Mouse (Mus musculus) hindbrain, embryonic 16.5 days (tissue): ENCODE data around the gene Ccnj. TPM values are rescaled to one million over a fixed set of nuclear protein-coding genes. Genes with fewer than 3 reads are reported as not detected.

Source experiments
- ATAC-seq: fragments of 200-750 bp; cut with Nextera tagmentation; 2 replicates; pipeline ENCODE4 v1.8.0; 2017; ENCODE audit warnings: moderate TSS enrichment, moderate library complexity
- H3K27ac ChIP-seq: fragments of 300-500 bp; sonication (generic); 2 replicates; pipeline ENCODE4 v1.5.1; 2014; ENCODE audit warnings: low read depth, mild to moderate bottlenecking, control low read depth, low read length, moderate library complexity
- H3K27me3 ChIP-seq: fragments of 300-500 bp; sonication (generic); replicated peaks from 2 replicates; pipeline ENCODE4 v1.6.1; 2014; ENCODE audit warnings: low read length; ENCODE audit not compliant: control insufficient read depth, insufficient read depth
- H3K36me3 ChIP-seq: fragments of 300-500 bp; sonication (generic); 2 replicates; pipeline ENCODE4 v1.6.1; 2014; ENCODE audit warnings: mild to moderate bottlenecking, low read length, moderate library complexity, mixed read lengths; ENCODE audit not compliant: control insufficient read depth, insufficient read depth
- H3K4me1 ChIP-seq: fragments of 300-500 bp; sonication (generic); 2 replicates; pipeline ENCODE4 v1.6.1; 2014; ENCODE audit warnings: low read depth, low read length; ENCODE audit not compliant: control insufficient read depth, insufficient read depth
- H3K4me2 ChIP-seq: fragments of 300-500 bp; sonication (generic); 2 replicates; pipeline ENCODE4 v1.6.1; 2014; ENCODE audit warnings: mild to moderate bottlenecking, low read length, control low read depth, moderate library complexity
- H3K4me3 ChIP-seq: fragments of 300-500 bp; sonication (generic); 2 replicates; pipeline ENCODE4 v1.5.1; 2014; ENCODE audit warnings: mild to moderate bottlenecking, low read length, control low read depth, moderate library complexity
- H3K9ac ChIP-seq: fragments of 300-500 bp; sonication (generic); 2 replicates; pipeline ENCODE4 v1.6.1; 2014; ENCODE audit warnings: low read depth, mild to moderate bottlenecking, control low read depth, low read length, moderate library complexity
- H3K9me3 ChIP-seq: fragments of 300-500 bp; sonication (generic); 2 replicates; pipeline ENCODE4 v1.6.1; 2014; ENCODE audit warnings: mild to moderate bottlenecking, low read length, moderate library complexity; ENCODE audit not compliant: control insufficient read depth
- WGBS: fragments of 180-500 bp; shearing (Covaris S2); extraction: QIAGEN DNeasy Blood & Tissue Kit; methylation state at CpG from one replicate; pipeline ENCODE4 v1.1.7; 2014; 5-methylcytosine and 5-hydroxymethylcytosine counted together
- polyA plus RNA-seq: library from polyadenylated mRNA; unstranded; fragments of >200 nt; fragmentation: Nextera tagmentation; extraction: Ambion mirVana; gene quantifications from 2 replicates; pipeline ENCODE4 v1.2.1, GENCODE M21; 2015

Ccnj gene
- polyA plus RNA-seq, 1 experiment from 2014 or later, result 11.9 TPM

- Histone ChIP-seq H3K27ac (no peak overlapping the region), H3K9me3 (no peaks in the 10 kb centered on the region), H3K36me3 (peaks cover 18% of the 10 kb centered on the region), H3K4me1 (peaks cover 13% of the 10 kb centered on the region), H3K9ac (no peak overlapping the region), H3K4me2 (no peak overlapping the region), H3K4me3 (no peak overlapping the region), H3K27me3 (no peaks in the 10 kb centered on the region)
- 93% methylated on average over 7 of the region's 7 CpGs for WGBS
- no peak for ATAC-seq
These were observed 7.1 kb downstream of the Ccnj start for GRCm38 (mm10) chr19:40838205-40838604.

DNA sequence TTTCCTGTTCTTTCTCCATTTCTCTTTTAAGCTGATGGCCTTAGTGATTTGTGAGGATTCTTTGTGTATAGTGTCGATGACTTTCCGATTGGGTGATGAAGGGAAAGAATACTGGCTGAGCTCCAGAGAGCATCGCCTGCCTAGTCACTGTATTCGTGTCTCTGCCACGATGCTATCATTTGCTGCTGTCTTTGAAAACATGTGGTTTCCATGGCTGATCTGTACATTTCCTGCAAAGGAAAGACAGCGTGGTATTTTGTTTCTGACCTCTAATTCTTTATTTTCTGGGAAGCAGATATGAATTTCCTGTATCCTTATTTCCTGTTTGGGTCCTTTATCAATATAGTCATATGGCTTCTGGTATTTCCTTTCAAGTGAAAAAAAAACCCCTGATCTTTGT, 9.2 kb downstream of the Ccnj start:
- Histone ChIP-seq H3K4me3 (no peak overlapping the region), H3K4me1 (no peaks in the 10 kb centered on the region), H3K9ac (no peak overlapping the region), H3K9me3 (no peaks in the 10 kb centered on the region), H3K4me2 (no peak overlapping the region), H3K36me3 (peaks cover 32% of the 10 kb centered on the region), H3K27ac (no peak overlapping the region), H3K27me3 (no peaks in the 10 kb centered on the region)
- WGBS, result 69% methylated on average over 6 of the region's 6 CpGs
- no peak for ATAC-seq

- 95% methylated on average over 6 of the region's 6 CpGs for WGBS
These were observed 10.0 kb downstream of the Ccnj start for GRCm38 (mm10) chr19:40841083-40841482.

GRCm38 (mm10) chr19:40841593-40841992, 10.5 kb downstream of the Ccnj start:
- no peaks in the 10 kb centered on the region for H3K4me1 ChIP-seq
- H3K4me2 ChIP-seq, result no peak overlapping the region
- no peak overlapping the region for H3K9ac ChIP-seq
- H3K4me3 ChIP-seq, result no peak overlapping the region
- no peaks in the 10 kb centered on the region for H3K27me3 ChIP-seq
- no peaks in the 10 kb centered on the region for H3K9me3 ChIP-seq
- peaks cover 41% of the 10 kb centered on the region for H3K36me3 ChIP-seq
- ATAC-seq, result no peak
- no peak overlapping the region for H3K27ac ChIP-seq
- 82% methylated on average over 13 of the region's 13 CpGs for WGBS

More at GRCm38 (mm10) chr19:40841083-40841482, 10.0 kb downstream of the Ccnj start:
- peaks cover 38% of the 10 kb centered on the region for H3K36me3 ChIP-seq
- no peaks in the 10 kb centered on the region for H3K9me3 ChIP-seq
- H3K4me2 ChIP-seq, result no peak overlapping the region
- no peak overlapping the region for H3K27ac ChIP-seq
- H3K4me1 ChIP-seq, result no peaks in the 10 kb centered on the region
- ATAC-seq, result no peak
- H3K9ac ChIP-seq, result no peak overlapping the region
- no peaks in the 10 kb centered on the region for H3K27me3 ChIP-seq
- H3K4me3 ChIP-seq, result no peak overlapping the region

- ATAC-seq, result no peak
- H3K4me1 ChIP-seq, result no peaks in the 10 kb centered on the region
- H3K4me2 ChIP-seq, result no peak overlapping the region
- WGBS, result 93% methylated on average over 13 of the region's 13 CpGs
- no peak overlapping the region for H3K4me3 ChIP-seq
- H3K9ac ChIP-seq, result no peak overlapping the region
- no peaks in the 10 kb centered on the region for H3K9me3 ChIP-seq
- H3K27me3 ChIP-seq, result no peaks in the 10 kb centered on the region
- peaks cover 37% of the 10 kb centered on the region for H3K36me3 ChIP-seq
- no peak overlapping the region for H3K27ac ChIP-seq
These were observed 13.7 kb downstream of the Ccnj start for GRCm38 (mm10) chr19:40844731-40845130.

GRCm38 (mm10) chr19:40849391-40849790, 18.3 kb downstream of the Ccnj start:
- H3K4me2 ChIP-seq, result no peak overlapping the region
- no peaks in the 10 kb centered on the region for H3K4me1 ChIP-seq
- H3K4me3 ChIP-seq, result no peak overlapping the region
- WGBS, result 71% methylated on average over 12 of the region's 12 CpGs
- no peak for ATAC-seq
- H3K27ac ChIP-seq, result no peak overlapping the region
- no peak overlapping the region for H3K9ac ChIP-seq
- H3K27me3 ChIP-seq, result no peaks in the 10 kb centered on the region
- peaks cover 27% of the 10 kb centered on the region for H3K36me3 ChIP-seq
- H3K9me3 ChIP-seq, result no peaks in the 10 kb centered on the region

DNA sequence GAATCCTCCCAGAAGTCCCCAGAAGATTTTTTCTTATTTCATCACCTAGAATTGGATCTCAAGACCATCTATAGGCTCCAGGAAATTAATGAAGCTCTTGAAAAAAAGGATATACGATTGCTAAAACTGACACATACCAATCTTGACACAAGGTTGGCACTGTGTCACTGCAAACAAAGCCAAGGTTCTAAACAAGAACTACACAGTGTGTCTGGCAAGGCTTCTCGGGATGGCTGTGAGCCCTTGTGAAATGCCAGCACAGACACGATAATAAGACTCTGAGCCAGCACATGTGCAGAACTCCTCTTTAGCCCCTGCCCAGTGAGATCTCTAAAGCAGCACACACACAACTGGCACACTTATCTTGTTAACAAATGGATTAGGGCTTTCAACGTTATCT, 28.5 kb downstream of the Ccnj start:
- H3K9me3 ChIP-seq, result no peaks in the 10 kb centered on the region
- no peaks in the 10 kb centered on the region for H3K4me1 ChIP-seq
- H3K9ac ChIP-seq, result no peak overlapping the region
- no peak overlapping the region for H3K4me3 ChIP-seq
- no peaks in the 10 kb centered on the region for H3K36me3 ChIP-seq
- H3K4me2 ChIP-seq, result no peak overlapping the region
- WGBS, result 64% methylated on average over 4 of the region's 4 CpGs
- no peaks in the 10 kb centered on the region for H3K27me3 ChIP-seq
- H3K27ac ChIP-seq, result no peak overlapping the region
- no peak for ATAC-seq

- Histone ChIP-seq H3K4me1 (no peaks in the 10 kb centered on the region), H3K4me2 (no peak overlapping the region), H3K36me3 (no peaks in the 10 kb centered on the region), H3K27me3 (peaks cover 16% of the 10 kb centered on the region), H3K9ac (no peak overlapping the region), H3K9me3 (no peaks in the 10 kb centered on the region), H3K27ac (no peak overlapping the region), H3K4me3 (no peak overlapping the region)
- ATAC-seq, result no peak
- 41% methylated on average over 5 of the region's 5 CpGs for WGBS
These were observed 37.2 kb downstream of the Ccnj start for GRCm38 (mm10) chr19:40868284-40868683.

DNA sequence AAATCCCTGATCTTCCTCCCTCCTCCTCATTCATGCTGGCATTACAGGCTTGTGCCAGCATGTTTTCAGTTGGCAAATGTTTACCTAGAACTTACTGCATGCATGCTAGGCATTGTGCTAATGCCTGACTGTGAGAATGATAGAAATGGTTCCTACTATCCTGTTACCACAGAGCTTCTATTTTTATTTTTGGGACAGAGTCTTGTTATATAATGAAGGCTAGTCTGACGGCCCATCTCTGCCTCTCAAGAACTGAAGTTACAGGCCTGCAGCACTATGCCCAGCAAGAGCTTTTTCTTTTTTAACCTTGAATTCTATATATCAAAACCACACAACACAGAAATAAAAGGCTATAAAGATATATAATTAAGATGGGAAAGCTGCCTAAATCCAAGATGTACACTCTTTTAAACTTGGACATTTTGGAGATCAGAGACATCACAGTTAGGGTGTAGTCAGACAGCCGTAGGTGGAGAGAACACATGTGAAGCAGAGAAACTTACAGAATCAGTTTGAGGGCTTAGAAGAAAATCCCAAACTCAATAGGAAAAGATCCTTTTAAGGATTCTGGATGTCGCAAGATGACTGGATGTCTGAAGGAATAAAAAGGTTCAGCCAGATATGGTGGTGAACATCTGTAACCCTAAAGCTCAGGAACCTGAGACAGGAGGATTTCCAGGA, 38.5 kb downstream of the Ccnj start:
- no peak overlapping the region for H3K9ac ChIP-seq
- H3K9me3 ChIP-seq, result no peaks in the 10 kb centered on the region
- no peak overlapping the region for H3K27ac ChIP-seq
- no peak for ATAC-seq
- H3K36me3 ChIP-seq, result no peaks in the 10 kb centered on the region
- H3K27me3 ChIP-seq, result peaks cover 19% of the 10 kb centered on the region
- H3K4me3 ChIP-seq, result no peak overlapping the region
- no peaks in the 10 kb centered on the region for H3K4me1 ChIP-seq
- 93% methylated on average over 3 of the region's 3 CpGs for WGBS
- no peak overlapping the region for H3K4me2 ChIP-seq
